Mouse (Mus musculus): ENCODE measurements around the gene Rab43.

- TF ChIP-seq CTCF (IDR thresholded peaks at IDR 0.05; ENCODE audit: low read depth, low read length) (no peak), POLR2A (IDR thresholded peaks at IDR 0.05; ENCODE audit: borderline replicate concordance, low read depth, low read length) (no peak)
Measured at GRCm38 (mm10) chr6:87796251-87796880, 15.6 kb downstream of the Rab43 start.

Data from bone marrow macrophage, adult 2 months (primary cell).